Mouse (Mus musculus): ENCODE results near the gene Pla2g12b. TPM values are rescaled to one million over a fixed set of nuclear protein-coding genes. Genes with fewer than 3 reads are reported as not detected.

Pla2g12b gene
- total and polyA plus RNA-seq, 3 experiments = not detected

DNA sequence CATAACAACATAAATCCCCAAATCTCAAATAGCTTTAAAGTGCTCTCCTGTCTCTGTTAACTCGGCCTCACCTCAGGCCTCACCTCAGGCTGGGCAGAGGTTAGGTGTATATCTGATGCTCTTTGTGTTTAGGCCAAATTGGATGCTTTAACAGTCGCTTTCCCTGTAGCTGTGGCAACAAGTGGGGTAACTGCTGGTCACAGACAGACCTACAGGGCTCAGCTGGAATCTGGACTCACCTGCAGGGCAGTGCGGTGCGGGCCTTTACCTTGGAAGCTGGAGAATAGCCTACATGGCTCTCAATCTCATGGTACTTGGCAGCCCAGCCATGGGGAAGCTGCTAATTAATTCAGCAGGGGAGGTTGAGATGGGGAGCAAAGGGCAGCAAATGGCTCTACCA, 63.2 kb downstream of the Pla2g12b start:
- H3K9me3 ChIP-seq (replicated peaks; ENCODE audit: insufficient read depth, low read length) = no peaks in the 10 kb centered on the region
- H3K79me2 ChIP-seq (ENCODE audit: control insufficient read depth, insufficient read depth, low read length, poor library complexity) = no peaks in the 10 kb centered on the region
- no peak overlapping the region for H3K4me3 ChIP-seq (ENCODE audit: control insufficient read depth in 1 of 2, insufficient read depth in 1 of 2, low read depth in 2 of 2, low read length in 2 of 2)
- DNase-seq (ENCODE audit: low read depth, low spot score) = no peak
- H3K36me3 ChIP-seq (ENCODE audit: control insufficient read depth in 1 of 2, insufficient read depth in 2 of 2, low read length in 2 of 2) = no peaks in the 10 kb centered on the region
- peaks cover 0 to 3% of the 10 kb centered on the region in 2 experiments; a peak in 1 of 4 replicates for H3K4me1 ChIP-seq (ENCODE audit: control insufficient read depth in 1 of 2, insufficient read depth in 2 of 2, low read length in 2 of 2)
- H3K27me3 ChIP-seq (ENCODE audit: control insufficient read depth in 1 of 2, insufficient read depth in 2 of 2, low read length in 2 of 2) = no peaks in the 10 kb centered on the region
- H3K9ac ChIP-seq (ENCODE audit: control insufficient read depth, low read depth, low read length, poor library complexity, severe bottlenecking) = no peak overlapping the region
- no peak overlapping the region for H3K27ac ChIP-seq (ENCODE audit: control insufficient read depth, low read depth, low read length)
- TF ChIP-seq POLR2AphosphoS2 (IDR thresholded peaks at IDR 0.05; ENCODE audit: low read length) (no peak), USF1 (IDR thresholded peaks at IDR 0.05; ENCODE audit: low read depth, low read length) (no peak), MYB (IDR thresholded peaks at IDR 0.05; ENCODE audit: low read depth, low read length) (no peak), E2F4 (IDR thresholded peaks at IDR 0.05; ENCODE audit: borderline replicate concordance, low read depth, low read length) (no peak), MAX (IDR thresholded peaks at IDR 0.05; ENCODE audit: low read length) (no peak), ZMIZ1 (IDR thresholded peaks at IDR 0.05; ENCODE audit: low read depth, low read length) (no peak), MAFK (IDR thresholded peaks at IDR 0.05; ENCODE audit: borderline replicate concordance, low read depth, low read length) (no peak), TAL1 (IDR thresholded peaks at IDR 0.05; ENCODE audit: low read length) (no peak), GATA1 (IDR thresholded peaks at IDR 0.05; ENCODE audit: low read depth, low read length) (no peak), SMC3 (IDR thresholded peaks at IDR 0.05; ENCODE audit: low read depth, low read length) (no peak), RCOR1 (IDR thresholded peaks at IDR 0.05; ENCODE audit: low read depth, low read length) (no peak), EP300 (IDR thresholded peaks at IDR 0.05; ENCODE audit: low read depth in 1 of 2, low read length in 2 of 2) (no peak), UBTF (IDR thresholded peaks at IDR 0.05; ENCODE audit: borderline replicate concordance, insufficient read depth, low read depth, low read length) (no peak), ETS1 (IDR thresholded peaks at IDR 0.05; ENCODE audit: low read depth, low read length) (no peak), NRF1 (IDR thresholded peaks at IDR 0.05; ENCODE audit: insufficient read depth, low read depth, low read length, poor library complexity, severe bottlenecking) (no peak), HCFC1 (IDR thresholded peaks at IDR 0.05; ENCODE audit: low read depth, low read length) (no peak), MAZ (IDR thresholded peaks at IDR 0.05; ENCODE audit: low read depth, low read length) (no peak), ELF1 (IDR thresholded peaks at IDR 0.05; ENCODE audit: low read depth, low read length) (no peak), POLR2A (IDR thresholded peaks at IDR 0.05; ENCODE audit: control insufficient read depth in 1 of 2, insufficient read depth in 1 of 2, low read depth in 1 of 2, low read length in 2 of 2, poor library complexity in 1 of 2) (no peak)

DNA sequence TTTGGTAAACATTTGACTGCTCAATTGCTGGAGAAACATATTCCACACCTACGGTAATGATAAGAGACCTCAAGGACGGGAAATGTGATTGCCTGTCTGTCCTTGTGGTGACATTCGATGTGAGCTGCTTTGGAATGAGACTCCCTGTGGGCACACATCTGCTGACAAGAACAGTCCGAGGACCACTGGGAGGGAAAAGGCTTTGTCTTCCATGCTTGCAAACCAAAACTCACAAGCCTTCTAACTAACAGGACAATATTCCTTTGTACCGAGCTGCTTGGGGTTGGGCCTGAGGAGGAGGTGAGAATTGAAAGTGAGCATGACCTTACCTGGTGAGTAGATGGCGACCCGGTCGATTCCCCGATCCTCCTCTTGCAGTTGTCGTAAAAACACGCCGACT, 63.8 kb downstream of the Pla2g12b start:
- Histone ChIP-seq H3K4me3 (ENCODE audit: control insufficient read depth in 1 of 2, insufficient read depth in 1 of 2, low read depth in 2 of 2, low read length in 2 of 2) (no peak overlapping the region), H3K9me3 (replicated peaks; ENCODE audit: insufficient read depth, low read length) (no peaks in the 10 kb centered on the region), H3K4me1 (ENCODE audit: control insufficient read depth in 1 of 2, insufficient read depth in 2 of 2, low read length in 2 of 2) (peaks cover 0 to 4% of the 10 kb centered on the region in 2 experiments; a peak in 1 of 4 replicates), H3K27me3 (ENCODE audit: control insufficient read depth in 1 of 2, insufficient read depth in 2 of 2, low read length in 2 of 2) (no peaks in the 10 kb centered on the region), H3K27ac (ENCODE audit: control insufficient read depth, low read depth, low read length) (no peak overlapping the region), H3K9ac (ENCODE audit: control insufficient read depth, low read depth, low read length, poor library complexity, severe bottlenecking) (no peak overlapping the region), H3K36me3 (ENCODE audit: control insufficient read depth in 1 of 2, insufficient read depth in 2 of 2, low read length in 2 of 2) (no peaks in the 10 kb centered on the region), H3K79me2 (ENCODE audit: control insufficient read depth, insufficient read depth, low read length, poor library complexity) (no peaks in the 10 kb centered on the region)
- no peak for TF ChIP-seq HCFC1 (IDR thresholded peaks at IDR 0.05; ENCODE audit: low read depth, low read length)
- no peak for TF ChIP-seq CHD1 (IDR thresholded peaks at IDR 0.05; ENCODE audit: low read depth, low read length)
- no peak for TF ChIP-seq USF1 (IDR thresholded peaks at IDR 0.05; ENCODE audit: low read depth, low read length)
- no peak for TF ChIP-seq MAFK (IDR thresholded peaks at IDR 0.05; ENCODE audit: borderline replicate concordance, low read depth, low read length)
- no peak for TF ChIP-seq MEF2A (IDR thresholded peaks at IDR 0.05; ENCODE audit: extremely low read depth, insufficient replicate concordance, low read depth, low read length, poor library complexity, severe bottlenecking)
- no peak for TF ChIP-seq CHD2 (IDR thresholded peaks at IDR 0.05; ENCODE audit: low read length)
- no peak for TF ChIP-seq TCF12 (IDR thresholded peaks at IDR 0.05; ENCODE audit: low read depth, low read length)
- TF ChIP-seq POLR2A (IDR thresholded peaks at IDR 0.05; ENCODE audit: control insufficient read depth in 1 of 2, insufficient read depth in 1 of 2, low read depth in 1 of 2, low read length in 2 of 2, poor library complexity in 1 of 2) = no peak
- TF ChIP-seq KAT2A (conservative IDR thresholded peaks at IDR 0.05; ENCODE audit: low read depth, low read length) = no peak
- no peak for TF ChIP-seq MAZ (IDR thresholded peaks at IDR 0.05; ENCODE audit: low read depth, low read length)
- no peak for TF ChIP-seq TBP (IDR thresholded peaks at IDR 0.05; ENCODE audit: low read depth, low read length)
- TF ChIP-seq ZC3H11A (IDR thresholded peaks at IDR 0.05; ENCODE audit: low read depth, low read length) = no peak
- TF ChIP-seq POLR2AphosphoS5 (IDR thresholded peaks at IDR 0.05; ENCODE audit: borderline replicate concordance, low read depth, low read length) = no peak
- no peak for DNase-seq (ENCODE audit: low read depth, low spot score)
